11 mouse cellular contexts compared by ENCODE assay signal in genomic region chr5:126201535-126201934, GRCm38 (mm10).
DNase-seq lines count a peak whose midpoint lies in the region; ATAC-seq and TF ChIP-seq lines count a peak whose summit lies in the region.
"Had no signal": no experiment of that assay in that cellular context is flagged by ENCODE, and none has a peak within 500 bp of the region (broad histone marks: within the 10 kb centered on the region; RNA-seq: fewer than 3 reads in every experiment).

No protein-coding gene starts in this region.

- H3K9ac ChIP-seq in midbrain, embryonic 15.5 days, result no peak overlapping the region
- no peak overlapping the region for H3K9ac ChIP-seq in neural tube, embryonic 13.5 days

- no peaks in the 10 kb centered on the region for H3K36me3 ChIP-seq in midbrain, embryonic 10.5 days
- no peaks in the 10 kb centered on the region for H3K36me3 ChIP-seq in midbrain, embryonic 15.5 days (replicated peaks)
- no peaks in the 10 kb centered on the region for H3K36me3 ChIP-seq in neural tube, embryonic 13.5 days
- H3K36me3 ChIP-seq in kidney, adult 2 months (ENCODE audit: control insufficient read depth, insufficient read depth, low read length), result no peaks in the 10 kb centered on the region

- peak; percentile 31 to 32 for DNase-seq in cerebellum, postnatal 14 days
- no peak for DNase-seq in cerebellum, adult 11-12 months
- DNase-seq in midbrain, embryonic 10.5 days (ENCODE audit: low spot score), result peak; percentile 19
- DNase-seq in embryo, embryonic 11.5 days (ENCODE audit: low read depth, low spot score), result peak; percentile 17
- no peak for DNase-seq in kidney, adult 2 months
- no peak for DNase-seq in gastrocnemius, postnatal 10 days
- DNase-seq: heart, adult 11 months; heart, postnatal 4 days; right cerebral cortex, postnatal 25 days had no signal

- H3K4me3 ChIP-seq in midbrain, embryonic 10.5 days, result no peak overlapping the region
- no peak overlapping the region for H3K4me3 ChIP-seq in midbrain, embryonic 15.5 days
- no peak overlapping the region for H3K4me3 ChIP-seq in neural tube, embryonic 13.5 days
- no peak overlapping the region for H3K4me3 ChIP-seq in kidney, adult 2 months (ENCODE audit: insufficient read depth, low read depth, low read length)

- no peak for ATAC-seq in midbrain, embryonic 15.5 days (replicated peaks)
- ATAC-seq in neural tube, embryonic 13.5 days (ENCODE audit: low read depth), result no peak

- no peaks in the 10 kb centered on the region for H3K9me3 ChIP-seq in midbrain, embryonic 10.5 days (replicated peaks)
- H3K9me3 ChIP-seq in midbrain, embryonic 15.5 days, result no peaks in the 10 kb centered on the region
- no peaks in the 10 kb centered on the region for H3K9me3 ChIP-seq in neural tube, embryonic 13.5 days

- no peak overlapping the region for H3K27ac ChIP-seq in midbrain, embryonic 10.5 days (replicated peaks)
- no peak overlapping the region for H3K27ac ChIP-seq in midbrain, embryonic 15.5 days
- H3K27ac ChIP-seq in neural tube, embryonic 13.5 days (replicated peaks), result 0 out of 2 replicates have a peak overlapping the region, but pooled peaks have one; percentile 29
- H3K27ac ChIP-seq in kidney, adult 2 months (ENCODE audit: insufficient read depth, low read depth, low read length), result no peak overlapping the region

- WGBS in midbrain, embryonic 10.5 days, result 34% methylated on average over 4 of the region's 4 CpGs
- 42% methylated on average over 4 of the region's 4 CpGs for WGBS in midbrain, embryonic 15.5 days
- 20% methylated on average over 4 of the region's 4 CpGs for whole genome bisulfite sequencing in neural tube, embryonic 13.5 days
- 21% methylated on average over 4 of the region's 4 CpGs for WGBS in kidney, adult 2 months

- H3K4me2 ChIP-seq in midbrain, embryonic 15.5 days, result no peak overlapping the region
- peak overlapping the region; percentile 14; the same call in 1 of the 2 replicates for H3K4me2 ChIP-seq in neural tube, embryonic 13.5 days

- no peak for TF ChIP-seq POLR2A in kidney, adult 2 months (IDR thresholded peaks at IDR 0.05; ENCODE audit: low read depth, low read length)

- no peaks in the 10 kb centered on the region for H3K27me3 ChIP-seq in midbrain, embryonic 10.5 days (ENCODE audit: low read depth, poor library complexity, severe bottlenecking)
- no peaks in the 10 kb centered on the region for H3K27me3 ChIP-seq in midbrain, embryonic 15.5 days (replicated peaks)
- peaks cover 22% of the 10 kb centered on the region for H3K27me3 ChIP-seq in neural tube, embryonic 13.5 days
- H3K27me3 ChIP-seq in kidney, adult 2 months (replicated peaks; ENCODE audit: control insufficient read depth, insufficient read depth, low read length), result no peaks in the 10 kb centered on the region

- TF ChIP-seq CTCF in kidney, adult 2 months (conservative IDR thresholded peaks at IDR 0.05; ENCODE audit: insufficient read depth, insufficient read length, low read depth, low read length), result no peak

- peaks cover 4% of the 10 kb centered on the region; the same call in 1 of the 2 replicates for H3K4me1 ChIP-seq in midbrain, embryonic 10.5 days
- H3K4me1 ChIP-seq in midbrain, embryonic 15.5 days, result peaks cover 5% of the 10 kb centered on the region
- H3K4me1 ChIP-seq in neural tube, embryonic 13.5 days (replicated peaks), result peaks cover 8% of the 10 kb centered on the region
- no peaks in the 10 kb centered on the region for H3K4me1 ChIP-seq in kidney, adult 2 months (ENCODE audit: control insufficient read depth, insufficient read depth, low read length)

Comparison
In these comparisons a context has a peak if more than half of its experiments do, and no peak if none do; other contexts are left out.
1. DNase-seq: peak in cerebellum, postnatal 14 days (2 of 2), midbrain, embryonic 10.5 days (single experiment) and embryo, embryonic 11.5 days (single experiment); none in cerebellum, adult 11-12 months (single experiment), kidney, adult 2 months (single experiment) and gastrocnemius, postnatal 10 days (single experiment).